Mouse (Mus musculus): ENCODE data around the gene Pgf. TPM values are rescaled to one million over a fixed set of nuclear protein-coding genes. Genes with fewer than 3 reads are reported as not detected.

Pgf gene
- total RNA-seq, 2 experiments from 2014 or later = 1.7 to 1.8 TPM

DNA sequence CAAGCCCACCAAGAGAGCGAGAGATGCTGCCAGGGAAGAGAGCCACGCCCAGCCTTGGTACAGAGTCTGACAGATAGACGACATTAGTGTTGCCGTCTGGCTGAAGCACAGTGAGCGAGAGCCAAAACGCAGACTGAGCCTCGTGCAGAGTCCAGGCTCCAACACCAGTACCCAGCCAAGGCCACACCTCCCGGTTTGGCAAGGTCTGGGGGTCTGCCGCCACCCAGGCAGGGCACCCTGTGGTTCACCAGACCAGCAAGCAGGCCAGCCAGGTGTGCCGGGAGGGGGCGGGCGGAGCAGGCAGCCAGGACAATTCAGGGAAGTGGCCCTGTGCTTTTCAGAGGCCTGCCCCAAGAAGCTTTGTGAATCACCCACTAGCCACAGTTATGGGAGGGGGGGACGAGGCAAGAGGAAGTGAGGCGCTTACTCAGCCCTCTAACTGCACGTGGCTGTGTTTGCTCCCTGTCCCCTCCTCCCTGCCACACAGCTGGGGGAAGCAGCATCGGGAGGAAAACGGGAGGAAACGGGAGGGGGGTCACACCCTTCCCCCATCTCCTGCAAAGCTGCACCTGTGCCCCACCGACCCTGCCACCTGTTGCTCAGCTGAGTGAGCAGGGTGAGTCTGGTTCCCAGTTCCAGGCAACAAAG is 15.0 kb upstream of the Pgf start:
- no peak for DNase-seq (ENCODE audit: low spot score)

DNA sequence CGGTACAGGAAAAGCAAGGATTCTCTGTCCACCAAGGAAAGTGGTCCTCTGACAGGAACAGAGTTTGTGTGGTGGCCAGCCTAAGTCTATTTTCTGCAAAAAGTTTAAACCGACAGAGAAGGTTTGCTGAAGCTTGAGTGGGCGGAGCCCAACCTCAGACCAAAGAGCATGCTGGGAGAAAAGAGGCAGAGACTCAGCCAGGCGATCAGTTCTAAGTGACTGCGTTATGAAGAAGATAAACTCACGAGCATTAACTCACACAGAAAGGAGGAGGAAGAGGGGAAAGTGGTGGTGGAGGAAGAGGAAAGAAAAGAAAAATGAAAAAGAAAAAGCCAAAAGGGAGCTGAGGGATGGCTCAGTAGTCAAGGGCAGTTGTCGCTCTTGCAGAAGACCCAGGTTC is 12.7 kb upstream of the Pgf start:
- DNase-seq (ENCODE audit: low spot score) = no peak

- DNase-seq (ENCODE audit: low spot score) = no peak
These were observed 8.8 kb upstream of the Pgf start for GRCm38 (mm10) chr12:85186361-85186760.

DNA sequence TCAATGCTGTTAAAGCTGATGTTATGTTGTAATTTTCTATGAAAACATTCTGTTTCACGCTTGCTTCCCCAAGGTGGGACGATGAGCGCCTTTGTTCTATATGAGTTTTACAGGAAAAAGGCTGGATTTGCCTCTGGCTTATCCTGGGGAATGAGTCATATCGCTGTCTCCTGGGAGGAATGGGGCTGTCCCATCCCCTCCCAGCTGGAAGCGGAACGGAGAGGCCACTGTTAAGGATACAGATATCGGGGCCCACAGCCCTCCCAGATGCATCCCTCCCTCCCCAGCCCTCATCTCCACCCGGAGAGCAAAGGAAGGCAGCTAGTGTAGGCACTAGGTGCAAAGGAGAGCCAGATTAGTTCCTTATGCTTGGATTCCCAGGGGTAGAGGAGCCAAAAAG is 8.2 kb upstream of the Pgf start:
- DNase-seq (ENCODE audit: low spot score) = peak; percentile 62

GRCm38 (mm10) chr12:85184118-85184517 is 6.5 kb upstream of the Pgf start:
- DNase-seq (ENCODE audit: low spot score) = no peak

DNA sequence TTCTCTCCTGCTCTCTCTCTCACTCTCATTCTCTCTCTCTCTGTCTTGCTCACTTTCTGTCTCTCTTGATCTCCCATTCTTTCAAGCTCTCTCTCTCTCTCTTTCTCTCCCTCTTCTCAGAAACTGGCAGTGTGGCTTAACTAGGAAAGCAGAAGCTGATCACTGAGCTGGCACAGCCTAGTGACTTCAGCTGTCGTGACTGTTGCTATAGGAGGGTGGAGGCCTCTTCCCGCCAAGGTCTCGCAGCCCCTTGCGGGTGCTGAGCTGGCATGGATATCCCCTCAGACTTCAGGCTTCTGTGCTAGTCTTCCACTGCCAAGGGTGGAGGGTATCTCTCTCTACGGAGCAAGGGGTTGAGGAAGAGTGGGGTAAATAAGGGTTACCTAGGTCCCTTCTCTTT is 5.3 kb upstream of the Pgf start:
- DNase-seq (ENCODE audit: low spot score) = no peak

- DNase-seq (ENCODE audit: low spot score) = no peak
These were observed 4.7 kb upstream of the Pgf start for GRCm38 (mm10) chr12:85182345-85182643.

GRCm38 (mm10) chr12:85181475-85182344 is 4.1 kb upstream of the Pgf start:
- no peak for DNase-seq (ENCODE audit: low spot score)

DNA sequence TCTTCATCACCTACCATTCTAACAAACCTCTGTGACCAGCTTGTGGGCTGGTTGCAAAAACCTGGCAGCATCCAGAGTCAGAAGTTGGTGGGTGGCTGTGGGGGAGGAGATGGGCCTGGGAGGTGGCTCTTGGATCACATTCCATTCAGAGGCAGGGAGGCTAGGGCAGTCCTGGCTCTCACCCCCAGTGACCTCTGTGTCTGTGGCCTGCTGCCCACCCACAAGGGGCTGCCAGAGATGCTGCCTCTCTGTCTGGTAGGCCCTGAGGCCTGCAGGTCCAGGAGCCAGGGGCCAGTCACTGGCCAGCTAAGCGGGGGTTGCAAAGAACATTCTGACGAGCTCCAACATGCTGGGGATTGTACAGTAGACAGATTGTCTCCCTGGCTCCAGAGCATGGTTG is 704 bp upstream of the Pgf start:
- DNase-seq (ENCODE audit: low spot score) = no peak

- DNase-seq (ENCODE audit: low spot score) = no peak
These were observed 605 bp downstream of the Pgf start for GRCm38 (mm10) chr12:85176846-85177523.

DNA sequence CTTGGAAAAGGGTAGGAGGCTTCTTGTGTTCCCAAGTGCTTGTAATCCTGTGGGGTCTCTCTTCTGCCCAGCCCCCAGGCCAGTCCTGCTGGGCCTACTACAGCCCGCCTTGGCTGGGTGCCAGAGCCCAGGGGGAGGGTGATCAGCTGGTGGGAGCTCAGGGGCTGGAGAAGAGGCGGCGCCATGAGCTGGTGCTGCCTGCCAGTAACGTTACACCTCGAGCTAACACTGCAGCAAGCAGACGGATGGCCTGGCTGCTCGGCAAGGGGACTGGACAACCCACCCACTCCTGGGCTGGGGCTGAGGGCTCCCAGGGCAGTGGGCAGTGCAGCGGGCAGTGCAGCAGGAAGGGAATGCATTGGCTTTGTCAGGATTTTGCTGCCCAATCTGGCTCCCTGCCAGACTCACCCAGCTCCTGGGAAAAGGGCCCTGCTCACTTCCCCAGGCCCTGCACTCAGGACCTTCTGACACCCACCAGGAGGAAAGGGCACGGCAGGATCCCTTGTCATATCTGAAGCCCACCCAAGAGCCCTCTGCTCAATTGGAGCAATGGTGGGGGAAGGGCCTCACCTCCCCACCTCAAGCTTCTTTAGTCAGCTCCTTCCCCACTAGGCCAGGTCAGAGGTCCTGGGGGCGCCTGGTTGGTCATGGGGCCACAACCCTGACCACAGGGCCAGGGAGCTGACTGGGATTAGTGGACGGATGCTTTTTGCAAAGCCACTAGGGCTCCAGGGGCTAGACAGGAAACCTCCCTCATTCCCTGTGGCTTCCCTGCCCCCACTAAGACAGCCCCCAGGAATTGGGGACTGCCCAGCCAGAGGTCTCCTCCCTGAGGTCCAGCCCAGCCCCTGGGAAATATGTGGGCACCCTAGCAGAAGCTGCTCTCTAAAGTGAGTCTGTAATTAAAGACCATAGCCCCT is 1.4 kb downstream of the Pgf start:
- no peak for DNase-seq (ENCODE audit: low spot score)

DNA sequence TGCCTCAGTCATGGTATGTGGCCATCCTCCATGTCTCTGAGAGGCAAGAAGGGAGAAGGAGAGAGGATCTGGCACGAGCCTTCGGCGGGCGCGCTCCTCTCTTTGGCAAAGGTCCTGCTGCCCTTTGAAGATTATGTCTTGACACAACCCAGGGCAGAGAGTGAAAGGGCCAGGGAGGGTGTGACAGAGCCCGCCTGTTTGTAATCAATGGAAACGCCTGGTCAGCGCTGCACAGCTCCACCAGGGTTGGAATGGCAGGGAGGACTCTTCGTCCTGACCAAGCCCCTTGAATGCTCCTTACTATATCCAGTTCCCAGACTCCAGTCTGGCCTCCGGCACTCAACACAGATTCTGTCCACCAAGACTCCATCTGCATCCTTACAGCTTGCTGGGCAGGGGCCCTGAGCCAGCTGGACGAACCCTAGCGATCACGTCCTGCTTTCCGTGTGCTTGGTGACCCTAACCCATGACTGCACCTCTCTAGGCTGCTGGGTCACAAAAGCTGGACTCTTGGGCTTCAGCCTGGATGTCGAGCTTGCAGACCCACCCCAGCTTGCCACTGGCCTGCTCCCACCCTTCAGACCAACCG is 2.4 kb downstream of the Pgf start:
- DNase-seq (ENCODE audit: low spot score) = no peak

GRCm38 (mm10) chr12:85174016-85174415 is 3.6 kb downstream of the Pgf start:
- DNase-seq (ENCODE audit: low spot score) = peak; percentile 59

- DNase-seq (ENCODE audit: low spot score) = no peak
These were observed 6.7 kb downstream of the Pgf start for GRCm38 (mm10) chr12:85170948-85171307.

- DNase-seq (ENCODE audit: low spot score) = peak; percentile 81
These were observed 7.2 kb downstream of the Pgf start for GRCm38 (mm10) chr12:85170284-85170947.

DNA sequence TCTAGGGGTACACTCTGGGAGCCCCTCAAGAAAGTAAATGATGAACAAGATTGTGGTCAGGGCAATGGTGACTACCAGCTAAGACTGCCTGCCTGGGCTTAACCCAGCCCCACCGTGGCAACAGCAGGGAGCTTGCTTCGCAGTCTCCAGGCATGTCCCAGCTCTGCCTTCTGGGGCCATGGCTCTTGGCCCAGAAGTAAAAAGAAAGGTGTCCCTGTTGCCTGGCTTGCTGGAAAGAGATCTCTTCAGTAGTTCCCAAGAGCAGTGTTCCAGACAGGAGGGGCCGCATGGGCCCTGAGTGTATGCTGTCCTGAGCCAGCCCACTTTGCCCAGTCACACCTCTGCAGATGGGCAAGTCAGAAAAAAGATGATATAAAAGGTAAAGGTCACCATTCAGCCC is 7.7 kb downstream of the Pgf start:
- DNase-seq (ENCODE audit: low spot score) = no peak

DNA sequence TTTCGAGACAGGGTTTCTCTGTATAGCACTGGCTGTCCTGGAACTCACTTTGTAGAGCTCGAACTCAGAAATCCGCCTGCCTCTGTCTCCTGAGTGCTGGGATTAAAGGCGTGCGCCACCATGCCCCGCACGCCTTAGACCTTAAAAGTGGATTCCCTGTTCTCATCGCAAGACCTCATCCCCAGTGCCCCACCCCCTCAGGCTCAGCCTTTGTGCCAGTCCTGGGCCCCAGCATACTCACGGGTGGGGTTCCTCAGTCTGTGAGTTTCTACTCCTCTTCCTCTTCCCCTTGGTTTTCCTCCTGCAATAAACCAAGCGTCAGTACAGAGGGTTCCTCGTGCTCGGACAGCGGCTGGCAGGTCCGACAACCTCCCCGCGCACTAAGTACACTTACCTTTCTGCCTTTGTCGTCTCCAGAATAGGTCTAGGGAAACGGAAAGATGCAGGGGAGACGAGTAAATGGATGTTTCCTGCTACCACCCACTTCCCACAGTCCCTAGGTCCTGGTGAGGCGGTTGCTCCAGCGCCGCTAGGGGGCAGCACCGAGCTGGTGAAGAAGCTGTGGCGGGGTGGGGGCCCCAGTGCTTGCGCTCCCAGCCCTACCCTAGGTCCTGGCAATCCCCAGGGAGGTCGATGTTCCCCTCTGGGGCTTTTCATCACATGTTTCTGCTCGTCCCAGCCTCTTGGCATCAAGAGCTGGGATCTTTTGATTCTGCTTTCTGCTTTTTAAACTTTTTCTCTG is 8.3 kb downstream of the Pgf start:
- peak; percentile 88 for DNase-seq (ENCODE audit: low spot score)

- DNase-seq (ENCODE audit: low spot score) = no peak
These were observed 11.0 kb downstream of the Pgf start for GRCm38 (mm10) chr12:85166631-85167030.

DNA sequence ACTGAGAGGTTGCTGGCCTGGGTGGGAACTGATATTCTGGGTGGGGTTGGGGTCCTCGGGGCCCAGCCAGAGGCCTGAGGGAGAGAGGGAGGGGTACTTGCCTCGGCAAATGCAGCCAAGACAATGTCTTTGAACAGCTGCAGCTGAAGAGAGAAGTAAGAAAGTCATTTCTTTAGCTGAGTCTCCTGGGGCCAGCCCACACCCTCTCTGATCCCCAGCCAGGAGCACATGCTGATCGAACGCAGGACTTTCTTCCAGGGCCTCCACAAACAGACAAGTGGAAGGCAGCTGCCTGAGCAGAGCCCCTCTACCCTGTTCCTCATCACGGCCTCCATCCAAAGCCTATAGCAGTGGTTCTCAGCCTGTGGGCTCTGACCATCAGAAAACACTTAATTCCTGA is 12.6 kb downstream of the Pgf start:
- DNase-seq (ENCODE audit: low spot score) = peak; percentile 79

DNA sequence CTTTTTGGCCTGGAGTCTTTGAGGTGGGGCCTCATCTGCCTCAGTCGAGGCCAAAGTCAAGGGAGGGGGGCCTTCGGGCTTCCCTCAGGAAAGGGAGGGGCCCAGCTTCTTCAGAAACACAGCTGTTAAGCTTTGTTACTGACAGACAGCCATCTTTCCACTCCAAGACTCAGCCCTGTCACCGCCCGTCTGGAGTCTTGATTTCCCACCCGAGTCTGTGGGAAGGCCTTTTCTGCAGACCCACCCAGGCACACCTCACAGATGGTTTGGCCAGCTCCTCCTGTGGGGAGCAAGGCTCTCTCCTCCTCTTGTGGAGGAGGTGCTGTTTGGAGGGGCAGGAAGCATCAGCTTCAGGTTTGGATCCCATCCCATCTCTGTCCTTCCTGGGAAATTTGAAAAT is 18.0 kb downstream of the Pgf start:
- peak; percentile 57 for DNase-seq (ENCODE audit: low spot score)
